Mouse (Mus musculus) liver, postnatal 0 days (tissue): ENCODE data around the gene Ifrd2.

Experiments used
- CTCF ChIP-seq: sonication (generic); IDR thresholded peaks from 2 replicates; pipeline ENCODE4 v1.5.1; 2016; ENCODE audit warnings: antibody characterized with exemption, low read depth
- EP300 ChIP-seq: IDR thresholded peaks from 2 replicates; pipeline ENCODE4 v1.6.1; 2016; ENCODE audit warnings: antibody characterized with exemption, low read depth, mild to moderate bottlenecking

DNA sequence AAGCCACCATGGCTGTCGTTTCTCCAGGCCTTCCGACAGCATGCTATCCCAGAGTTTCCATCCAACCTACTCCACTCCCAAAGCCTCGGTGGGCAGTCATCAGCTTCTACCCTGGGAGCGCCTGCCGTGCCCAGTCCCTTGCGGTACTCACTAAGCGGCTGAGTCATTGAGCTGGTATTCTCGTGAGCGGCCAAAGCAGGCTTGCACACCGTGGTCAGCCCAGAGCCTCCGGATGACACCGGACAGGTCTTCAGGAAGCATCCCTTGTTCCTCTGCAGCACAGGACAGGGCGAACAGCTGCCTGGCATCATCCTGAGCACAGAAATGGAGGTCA lies 32.1 kb downstream of the Ifrd2 start:
- TF ChIP-seq CTCF, result no peak
- TF ChIP-seq EP300, result no peak
